Mouse (Mus musculus) gastrocnemius, postnatal 14 days (tissue): ENCODE measurements around the gene Ring1. TPM values are rescaled to one million over a fixed set of nuclear protein-coding genes. Genes with fewer than 3 reads are reported as not detected.
"Not testable (repeated sequence)": the region's sequence is repeated elsewhere in the genome, so short reads cannot be mapped to it uniquely, and the experiment has no call there.

Experiments used
- DNase-seq: peaks from one replicate; pipeline ENCODE4 v3.0.0; 2021; ENCODE audit warnings: mixed read lengths
- intact Hi-C: fragments of 180-260 bp; cut with DNase I; formaldehyde crosslinking; loops from one replicate; pipeline ENCODE4 v1.15.1; 2025; ENCODE audit warnings: low total_unique reads
- total RNA-seq, 2 experiments: library from RNA; stranded (reverse); gene quantifications; 2 replicates each; pipeline ENCODE4 v1.2.3; 2021

The Ring1 gene
- total RNA-seq, 2 experiments from 2014 or later = 11.3 to 13.1 TPM

- no peak for DNase-seq
- intact Hi-C loops = no loop called here
Measured at GRCm38 (mm10) chr17:34029890-34030595, 5.6 kb upstream of the Ring1 start.

- no peak for DNase-seq
- intact Hi-C loops = no loop called here
Measured at GRCm38 (mm10) chr17:34029150-34029889, 4.8 kb upstream of the Ring1 start.

GRCm38 (mm10) chr17:34028501-34029149 lies 4.1 kb upstream of the Ring1 start:
- no peak for DNase-seq
- intact Hi-C loops = no loop called here

- intact Hi-C loops = no loop called here
- DNase-seq = peak; percentile 94
Measured at GRCm38 (mm10) chr17:34027656-34028223, 3.3 kb upstream of the Ring1 start, which contains the start of gene H2-Ke6. H2-Ke6 (minus strand) TSS chr17:34028060.

GRCm38 (mm10) chr17:34026917-34027655 lies 2.6 kb upstream of the Ring1 start:
- DNase-seq = no peak
- intact Hi-C loops = no loop called here

GRCm38 (mm10) chr17:34026221-34026620 lies 1.7 kb upstream of the Ring1 start:
- intact Hi-C loops = no loop called here
- no peak for DNase-seq

GRCm38 (mm10) chr17:34025756-34026151 lies 1.3 kb upstream of the Ring1 start:
- intact Hi-C loops = no loop called here
- no peak for DNase-seq

GRCm38 (mm10) chr17:34024861-34025755 lies 628 bp upstream of the Ring1 start:
- intact Hi-C loops = no loop called here
- DNase-seq = no peak

- intact Hi-C loops = no loop called here
Measured at GRCm38 (mm10) chr17:34023678-34024077, 802 bp downstream of the Ring1 start.

GRCm38 (mm10) chr17:34022987-34023386 lies 1.5 kb downstream of the Ring1 start:
- intact Hi-C loops = no loop called here
- no peak for DNase-seq

More at GRCm38 (mm10) chr17:34023678-34024077, 802 bp downstream of the Ring1 start:
- no peak for DNase-seq

GRCm38 (mm10) chr17:34022414-34022783 lies 2.1 kb downstream of the Ring1 start:
- intact Hi-C loops = no loop called here
- no peak for DNase-seq

- no peak for DNase-seq
- intact Hi-C loops = no loop called here
Measured at GRCm38 (mm10) chr17:34021539-34022413, 2.7 kb downstream of the Ring1 start.

GRCm38 (mm10) chr17:34013436-34013835 lies 11.0 kb downstream of the Ring1 start:
- intact Hi-C loops = no loop called here
- DNase-seq = no peak

GRCm38 (mm10) chr17:34010156-34010555 lies 14.3 kb downstream of the Ring1 start:
- no peak for DNase-seq
- intact Hi-C loops = no loop called here

GRCm38 (mm10) chr17:34006570-34006969 lies 17.9 kb downstream of the Ring1 start:
- DNase-seq = no peak
- intact Hi-C loops = no loop called here

- intact Hi-C loops = no loop called here
Measured at GRCm38 (mm10) chr17:34003426-34003825, 21.1 kb downstream of the Ring1 start.

GRCm38 (mm10) chr17:34000796-34001195 lies 23.7 kb downstream of the Ring1 start:
- intact Hi-C loops, DNase-seq: not testable (repeated sequence)

More at GRCm38 (mm10) chr17:34003426-34003825, 21.1 kb downstream of the Ring1 start:
- DNase-seq = no peak

- intact Hi-C loops = no loop called here
- peak; percentile 87 for DNase-seq
Measured at GRCm38 (mm10) chr17:34000150-34000537, 24.3 kb downstream of the Ring1 start, which contains the start of gene H2-K1. H2-K1 (minus strand) TSS chr17:34000347.
